Mouse (Mus musculus) megakaryocyte progenitor cell, adult 5-6 weeks (primary cell): ENCODE data around the gene Eef2. TPM values are rescaled to one million over a fixed set of nuclear protein-coding genes. Genes with fewer than 3 reads are reported as not detected.
"Not testable (repeated sequence)": the region's sequence is repeated elsewhere in the genome, so short reads cannot be mapped to it uniquely, and the experiment has no call there.

ENCODE experiments used
- ATAC-seq: replicated peaks from 2 replicates; pipeline ENCODE4 v1.8.0; 2016; ENCODE audit warnings: mild to moderate bottlenecking, moderate TSS enrichment, inconsistent platforms; ENCODE audit not compliant: poor library complexity
- total RNA-seq, 2 experiments: library from RNA; stranded (forward) in 1 of 2; stranded (reverse) in 1 of 2; fragments of 157-497, 149-512 nt in 1 of 2; fragments of 200-1000 nt in 1 of 2; gene quantifications; 2 replicates each; pipeline versions ENCODE4 v1.2.3 to v1.2.4; 2015 to 2017

The Eef2 gene
- total RNA-seq, 2 experiments from 2014 or later = 526 to 1,508 TPM

GRCm38 (mm10) chr10:81179451-81180342 lies 3.3 kb downstream of the Eef2 start:
- no peak for ATAC-seq

GRCm38 (mm10) chr10:81180946-81181345 lies 4.5 kb downstream of the Eef2 start:
- ATAC-seq = no peak

- ATAC-seq = not testable (repeated sequence)
Measured at GRCm38 (mm10) chr10:81181860-81182259, 5.4 kb downstream of the Eef2 start.

- peak; percentile 81 for ATAC-seq
Measured at GRCm38 (mm10) chr10:81182336-81183333, 6.2 kb downstream of the Eef2 start, which contains the start of gene Dapk3. Dapk3 (plus strand) TSS chr10:81183005.

- ATAC-seq = no peak
Measured at GRCm38 (mm10) chr10:81183805-81184204, 7.4 kb downstream of the Eef2 start, which contains the start of gene 4930442H23Rik. 4930442H23Rik (minus strand) TSS chr10:81183849.

GRCm38 (mm10) chr10:81184765-81185164 lies 8.3 kb downstream of the Eef2 start:
- no peak for ATAC-seq

GRCm38 (mm10) chr10:81187161-81187560 lies 10.7 kb downstream of the Eef2 start:
- ATAC-seq = no peak

GRCm38 (mm10) chr10:81189821-81190220 lies 13.4 kb downstream of the Eef2 start:
- no peak for ATAC-seq

GRCm38 (mm10) chr10:81190236-81190911 lies 13.9 kb downstream of the Eef2 start:
- peak; percentile 27 for ATAC-seq

- no peak for ATAC-seq
Measured at GRCm38 (mm10) chr10:81190912-81191321, 14.5 kb downstream of the Eef2 start.

- ATAC-seq = peak; percentile 15
Measured at GRCm38 (mm10) chr10:81191342-81191982, 15.0 kb downstream of the Eef2 start.

GRCm38 (mm10) chr10:81192270-81192967 lies 16.0 kb downstream of the Eef2 start:
- ATAC-seq = peak; percentile 56

- peak; percentile 5; the same call in 1 of the 2 replicates for ATAC-seq
Measured at GRCm38 (mm10) chr10:81192968-81193501, 16.6 kb downstream of the Eef2 start.

- peak; percentile 3; the same call in 1 of the 2 replicates for ATAC-seq
Measured at GRCm38 (mm10) chr10:81193991-81194774, 17.8 kb downstream of the Eef2 start.

- ATAC-seq = no peak
Measured at GRCm38 (mm10) chr10:81195300-81195699, 18.9 kb downstream of the Eef2 start.

- no peak for ATAC-seq
Measured at GRCm38 (mm10) chr10:81196470-81197065, 20.1 kb downstream of the Eef2 start.

- no peak for ATAC-seq
Measured at GRCm38 (mm10) chr10:81197305-81197704, 20.9 kb downstream of the Eef2 start.

GRCm38 (mm10) chr10:81198230-81198629 lies 21.8 kb downstream of the Eef2 start:
- ATAC-seq = peak; percentile 70
